Mouse (Mus musculus): ENCODE data around the gene Itm2c. TPM values are rescaled to one million over a fixed set of nuclear protein-coding genes. Genes with fewer than 3 reads are reported as not detected.

Gene Itm2c
- polyA plus RNA-seq (2014; fragmentation: Illumina TruSeq; extraction: RNeasy Lipid Tissue Mini Kit (QIAGEN cat#74804); ENCODE audit: low read depth, low replicate concordance): 2.3 TPM

DNA sequence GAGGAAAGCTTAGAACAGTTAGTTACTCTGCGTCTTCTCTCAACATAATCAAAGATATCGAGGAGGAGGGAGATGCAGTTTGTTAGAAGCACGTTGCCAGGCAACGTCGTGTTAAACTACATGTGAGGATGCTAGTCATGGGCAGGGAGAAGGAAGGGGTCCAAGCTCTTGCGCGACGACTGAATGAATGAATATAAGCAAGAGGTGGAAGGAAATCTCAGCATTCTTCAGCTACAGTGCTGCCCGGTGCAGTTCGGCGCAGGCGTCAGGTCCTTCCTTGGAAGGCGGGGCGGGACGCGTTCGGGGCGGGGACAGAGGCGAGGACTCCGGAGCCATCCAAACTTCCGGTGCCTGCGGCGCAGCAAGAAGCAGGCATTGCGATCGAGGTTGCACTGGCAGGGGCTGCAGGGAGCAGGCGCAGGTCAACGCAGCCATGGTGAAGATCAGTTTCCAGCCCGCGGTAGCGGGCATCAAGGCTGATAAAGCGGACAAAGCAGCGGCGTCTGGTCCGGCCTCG, at the start of gene Itm2c:
Itm2c (plus strand) TSS at position 51 of the 517 bp plus-strand sequence.

DNA sequence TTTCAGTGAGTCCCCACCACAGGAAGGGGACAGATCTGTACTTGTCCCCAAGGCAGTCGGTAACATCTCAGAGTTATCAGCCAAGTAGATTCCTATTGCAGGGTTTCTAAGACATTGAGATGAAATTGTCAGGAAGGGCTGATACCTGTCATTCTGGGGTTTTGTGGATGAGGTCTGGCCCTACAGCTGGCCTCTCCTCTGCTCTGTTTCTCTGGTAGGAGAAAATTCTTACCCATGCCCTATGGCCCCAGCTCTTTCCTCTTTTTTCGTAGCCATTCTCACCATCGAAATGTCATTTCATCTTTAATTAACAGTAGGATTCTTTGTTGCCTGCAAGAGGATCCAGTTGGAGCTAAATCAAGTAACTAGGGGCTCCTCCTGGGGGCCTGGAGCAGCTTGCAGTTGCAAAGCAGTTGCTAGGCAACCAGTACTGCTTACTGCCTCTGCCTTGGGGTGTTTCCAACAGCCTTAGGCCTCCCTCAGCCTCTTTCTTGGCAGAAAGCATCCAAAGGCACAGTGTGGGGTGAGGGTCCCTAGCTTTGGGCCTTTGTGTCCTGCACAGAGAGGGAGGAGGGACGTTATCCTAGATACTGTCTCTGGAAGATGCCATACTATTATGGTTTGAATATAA, 34.1 kb downstream of the Itm2c start, which contains the start of gene 4933407L21Rik:
4933407L21Rik (plus strand) TSS at position 427 of the 631 bp plus-strand sequence.

Other genes starting within 250 kb of the Itm2c start
- 42.3 TPM for gene Sp100, start 244.3 kb upstream of the Itm2c start, polyA plus RNA-seq (2014; fragmentation: Illumina TruSeq; extraction: RNeasy Lipid Tissue Mini Kit (QIAGEN cat#74804); ENCODE audit: low read depth, low replicate concordance)
- 0.73 TPM for gene A630001G21Rik, start 115.6 kb upstream of the Itm2c start, polyA plus RNA-seq (2014; fragmentation: Illumina TruSeq; extraction: RNeasy Lipid Tissue Mini Kit (QIAGEN cat#74804); ENCODE audit: low read depth, low replicate concordance)
- 177 TPM for gene Cab39, start 100.8 kb upstream of the Itm2c start, polyA plus RNA-seq (2014; fragmentation: Illumina TruSeq; extraction: RNeasy Lipid Tissue Mini Kit (QIAGEN cat#74804); ENCODE audit: low read depth, low replicate concordance)
- gene 4933407L21Rik, start 34.2 kb downstream of the Itm2c start, polyA plus RNA-seq (2014; fragmentation: Illumina TruSeq; extraction: RNeasy Lipid Tissue Mini Kit (QIAGEN cat#74804); ENCODE audit: low read depth, low replicate concordance): not detected
- not detected for gene Gpr55, start 66.7 kb downstream of the Itm2c start, polyA plus RNA-seq (2014; fragmentation: Illumina TruSeq; extraction: RNeasy Lipid Tissue Mini Kit (QIAGEN cat#74804); ENCODE audit: low read depth, low replicate concordance)
- not detected for gene Spata3, start 122.5 kb downstream of the Itm2c start, polyA plus RNA-seq (2014; fragmentation: Illumina TruSeq; extraction: RNeasy Lipid Tissue Mini Kit (QIAGEN cat#74804); ENCODE audit: low read depth, low replicate concordance)
- gene 2810459M11Rik, start 151.6 kb downstream of the Itm2c start, polyA plus RNA-seq (2014; fragmentation: Illumina TruSeq; extraction: RNeasy Lipid Tissue Mini Kit (QIAGEN cat#74804); ENCODE audit: low read depth, low replicate concordance): 0.12 TPM
- gene Psmd1, start 170.1 kb downstream of the Itm2c start, polyA plus RNA-seq (2014; fragmentation: Illumina TruSeq; extraction: RNeasy Lipid Tissue Mini Kit (QIAGEN cat#74804); ENCODE audit: low read depth, low replicate concordance): 145 TPM
- 0.81 TPM for gene Htr2b, start 217.7 kb downstream of the Itm2c start, polyA plus RNA-seq (2014; fragmentation: Illumina TruSeq; extraction: RNeasy Lipid Tissue Mini Kit (QIAGEN cat#74804); ENCODE audit: low read depth, low replicate concordance)
- not detected for gene Gm21972, start 239.4 kb downstream of the Itm2c start, polyA plus RNA-seq (2014; fragmentation: Illumina TruSeq; extraction: RNeasy Lipid Tissue Mini Kit (QIAGEN cat#74804); ENCODE audit: low read depth, low replicate concordance)